Comparison of ENCODE assay signal across 28 mouse cellular contexts in the genomic region with DNA sequence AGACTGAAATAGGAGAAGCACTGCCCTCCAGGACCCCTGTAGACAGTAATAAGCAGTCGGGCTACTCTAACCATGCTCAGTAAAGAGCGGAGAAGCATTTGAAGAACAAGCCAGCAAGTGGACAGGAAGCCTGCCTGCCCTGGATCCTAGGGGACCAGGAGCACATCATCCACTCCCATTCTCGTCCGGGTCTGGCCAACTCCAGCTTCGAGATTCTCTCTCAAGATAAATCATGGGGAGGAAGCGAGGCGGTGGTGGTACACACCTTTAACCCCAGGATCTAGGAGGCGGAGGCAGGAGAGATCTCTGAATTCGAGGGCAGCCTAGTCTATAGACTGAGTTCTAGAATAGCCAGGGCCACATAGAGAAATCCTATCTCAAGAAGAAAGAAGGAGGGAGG. TPM values are rescaled to one million over a fixed set of nuclear protein-coding genes. Genes with fewer than 3 reads are reported as not detected.
"Had no signal": no experiment of that assay in that cellular context is flagged by ENCODE, and none has a peak within 500 bp of the region (broad histone marks: within the 10 kb centered on the region; RNA-seq: fewer than 3 reads in every experiment).

No protein-coding gene starts in this region.

- H3K4me1 ChIP-seq: hindbrain, embryonic 12.5 days; intestine, embryonic 15.5 days; liver, embryonic 15.5 days had no signal

- H3K27me3 ChIP-seq: heart, embryonic 12.5 days; hindbrain, embryonic 12.5 days; intestine, embryonic 15.5 days; liver, embryonic 13.5 days; liver, embryonic 15.5 days had no signal

- H3K4me3 ChIP-seq: heart, embryonic 10.5 days; heart, embryonic 12.5 days; hindbrain, embryonic 10.5 days; hindbrain, embryonic 12.5 days; intestine, embryonic 15.5 days; layer of hippocampus, adult 2 months; left cerebral cortex, adult 2 months; liver, embryonic 13.5 days; liver, embryonic 15.5 days had no signal

- DNase-seq: gastrocnemius, postnatal 10 days; gastrocnemius, postnatal 25 days; heart, postnatal 10 days; heart, postnatal 36 days; kidney, adult 18-20 months; kidney, postnatal 10 days; kidney, postnatal 25 days; kidney, postnatal 4 days; liver; liver, embryonic 13.5 days; liver, postnatal 0 days had no signal

- H3K9me3 ChIP-seq: heart, embryonic 10.5 days; hindbrain, embryonic 10.5 days; hindbrain, embryonic 12.5 days; intestine, embryonic 15.5 days; liver, embryonic 13.5 days; liver, embryonic 15.5 days had no signal

- H3K4me2 ChIP-seq: heart, embryonic 12.5 days; hindbrain, embryonic 12.5 days; hindbrain, embryonic 14.5 days; intestine, embryonic 15.5 days; liver, embryonic 11.5 days; liver, embryonic 13.5 days; liver, embryonic 15.5 days had no signal

- H3K9ac ChIP-seq: heart, embryonic 12.5 days; hindbrain, embryonic 12.5 days; hindbrain, embryonic 14.5 days; intestine, embryonic 15.5 days; liver, embryonic 13.5 days; liver, embryonic 15.5 days; liver, postnatal 0 days had no signal

- H3K27ac ChIP-seq: heart, embryonic 10.5 days; hindbrain, embryonic 10.5 days; hindbrain, embryonic 12.5 days; hindbrain, embryonic 14.5 days; intestine, embryonic 15.5 days; layer of hippocampus, adult 2 months; left cerebral cortex, adult 2 months; liver, embryonic 13.5 days; liver, embryonic 15.5 days had no signal

- ATAC-seq: hindbrain, embryonic 16.5 days; inflammation-experienced regulatory T-cells, adult 6 months; intestine, embryonic 15.5 days; intestine, postnatal 0 days; liver, postnatal 0 days had no signal

RNA-seq across cellular contexts. Expression of gene Fam186b, which starts 28.5 kb away (rescaled TPM):
- total RNA-seq: gastrocnemius, postnatal 10 days; gastrocnemius, postnatal 25 days; gastrocnemius, postnatal 4 days; granulocyte monocyte progenitor cell, adult 5-6 weeks; heart, postnatal 36 days had no signal
- polyA plus RNA-seq: heart, embryonic 14.5 days; intestine, postnatal 0 days; limb, embryonic 11.5 days; liver, embryonic 13.5 days; liver, embryonic 15.5 days; liver, postnatal 0 days had no signal
